8 mouse cellular contexts compared by ENCODE assay signal in the genomic region with DNA sequence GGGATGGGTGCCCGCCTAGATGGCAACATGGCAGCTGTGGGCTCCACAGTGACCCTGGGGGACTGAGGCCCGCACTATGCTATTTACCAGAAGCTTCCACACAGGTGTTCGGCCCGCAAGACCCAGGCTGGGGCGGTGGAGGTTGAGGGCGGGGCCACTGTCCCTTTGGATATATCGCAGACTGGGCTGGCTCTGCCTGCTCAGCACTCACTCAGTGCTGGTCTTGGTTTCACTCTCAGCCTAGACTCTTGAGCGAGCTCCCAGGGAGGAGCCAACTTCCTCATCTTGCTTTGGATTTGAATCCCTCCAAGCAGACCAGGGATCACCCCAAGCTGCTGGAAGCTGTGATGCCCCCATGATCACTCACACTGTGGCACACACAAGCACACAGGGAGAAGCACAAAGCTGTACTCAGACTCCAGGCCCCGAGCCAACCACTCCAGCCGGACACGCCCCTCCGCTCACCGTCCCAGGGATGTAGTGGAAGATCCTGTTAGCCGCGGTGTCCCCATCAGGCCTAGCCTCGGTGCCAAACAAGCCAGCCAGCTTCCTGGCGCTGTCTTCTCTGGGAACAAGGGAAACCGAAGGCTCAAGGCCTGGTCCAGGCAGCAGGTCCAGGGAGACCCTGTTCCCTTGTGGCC. TPM values are rescaled to one million over a fixed set of nuclear protein-coding genes. Genes with fewer than 3 reads are reported as not detected.
DNase-seq lines count a peak whose midpoint lies in the region; ATAC-seq and TF ChIP-seq lines count a peak whose summit lies in the region.

No protein-coding gene starts in this region.

- H3K4me1 ChIP-seq in heart, embryonic 15.5 days (replicated peaks) = peaks cover 11% of the 10 kb centered on the region
- H3K4me1 ChIP-seq in liver, embryonic 12.5 days = peaks cover 23% of the 10 kb centered on the region
- peaks cover 4% of the 10 kb centered on the region for H3K4me1 ChIP-seq in stomach, postnatal 0 days (replicated peaks; ENCODE audit: control insufficient read depth, insufficient read depth)

- DNase-seq in cerebellum, postnatal 10 days = peak; percentile 49 to 64
- DNase-seq in cerebellum, postnatal 4 days (ENCODE audit: low spot score in 2 of 2) = no peak
- peak; percentile 40 for DNase-seq in R1 (ENCODE audit: low read depth, low spot score)
- peak; percentile 57 for DNase-seq in stomach, postnatal 0 days (ENCODE audit: low spot score)
- no peak for DNase-seq in right cerebral cortex, postnatal 10 days (ENCODE audit: low spot score in 2 of 2)
- DNase-seq in thymus, adult 18-20 months = no peak

- H3K9ac ChIP-seq in heart, embryonic 15.5 days = peak overlapping the region; percentile 41; the same call in 1 of the 2 replicates
- H3K9ac ChIP-seq in liver, embryonic 12.5 days = 0 out of 2 replicates have a peak overlapping the region, but pooled peaks have one; percentile 2
- H3K9ac ChIP-seq in stomach, postnatal 0 days (ENCODE audit: low read length) = peak overlapping the region; percentile 53

- H3K36me3 ChIP-seq in heart, embryonic 15.5 days = peaks cover 43% of the 10 kb centered on the region
- peaks cover 38% of the 10 kb centered on the region for H3K36me3 ChIP-seq in liver, embryonic 12.5 days
- H3K36me3 ChIP-seq in stomach, postnatal 0 days (ENCODE audit: control insufficient read depth, insufficient read depth, low read length) = peaks cover 11% of the 10 kb centered on the region

- 39% methylated on average over 18 of the region's 18 CpGs for WGBS in heart, embryonic 15.5 days
- 60% methylated on average over 18 of the region's 18 CpGs for WGBS in liver, embryonic 12.5 days (ENCODE audit: insufficient replicate concordance)
- WGBS in stomach, postnatal 0 days = 26% methylated on average over 18 of the region's 18 CpGs

- ATAC-seq in heart, embryonic 15.5 days (replicated peaks; ENCODE audit: insufficient number of reproducible peaks, insufficient read depth, low FRiP score, low read depth) = 0 out of 2 replicates have a peak, but pooled peaks have one; percentile 21
- peak; percentile 15; the same call in 1 of the 2 replicates for ATAC-seq in liver, embryonic 12.5 days
- peak; percentile 43 for ATAC-seq in stomach, postnatal 0 days (ENCODE audit: low FRiP score, low TSS enrichment)

- H3K9me3 ChIP-seq in heart, embryonic 15.5 days (replicated peaks) = no peaks in the 10 kb centered on the region
- no peaks in the 10 kb centered on the region for H3K9me3 ChIP-seq in liver, embryonic 12.5 days (replicated peaks)
- no peaks in the 10 kb centered on the region for H3K9me3 ChIP-seq in stomach, postnatal 0 days (ENCODE audit: control insufficient read depth, low read length)

- TF ChIP-seq CTCF in stomach, postnatal 0 days (IDR thresholded peaks at IDR 0.05; ENCODE audit: low read depth) = no peak

- H3K27ac ChIP-seq in heart, embryonic 15.5 days = no peak overlapping the region
- H3K27ac ChIP-seq in liver, embryonic 12.5 days = no peak overlapping the region
- peak overlapping the region; percentile 81 for H3K27ac ChIP-seq in stomach, postnatal 0 days (replicated peaks)

- H3K4me3 ChIP-seq in heart, embryonic 15.5 days = peak overlapping the region; percentile 13; the same call in 1 of the 2 replicates
- H3K4me3 ChIP-seq in liver, embryonic 12.5 days = no peak overlapping the region
- H3K4me3 ChIP-seq in stomach, postnatal 0 days (ENCODE audit: low read depth, low read length) = peak overlapping the region; percentile 36

- no peaks in the 10 kb centered on the region for H3K27me3 ChIP-seq in heart, embryonic 15.5 days
- H3K27me3 ChIP-seq in liver, embryonic 12.5 days (replicated peaks) = 0 out of 2 replicates have a peak, but pooled peaks cover 10% of the 10 kb centered on the region
- H3K27me3 ChIP-seq in stomach, postnatal 0 days (ENCODE audit: control insufficient read depth, insufficient read depth, low read length) = no peaks in the 10 kb centered on the region

- peak overlapping the region; percentile 40 for H3K4me2 ChIP-seq in heart, embryonic 15.5 days
- peak overlapping the region; percentile 24 for H3K4me2 ChIP-seq in liver, embryonic 12.5 days
- peak overlapping the region; percentile 51 for H3K4me2 ChIP-seq in stomach, postnatal 0 days (replicated peaks; ENCODE audit: low read depth)

- TF ChIP-seq EP300 in stomach, postnatal 0 days (optimal IDR thresholded peaks at IDR 0.05) = no peak

RNA-seq across cellular contexts. Expression of gene Plekhn1, which starts 6.8 kb away (rescaled TPM):
- 11.6 and 17.5 TPM in 2 replicates for polyA plus RNA-seq in heart, embryonic 15.5 days (2015; fragmentation: Nextera tagmentation; extraction: Ambion mirVana)
- polyA plus RNA-seq in liver, embryonic 12.5 days (2016; fragmentation: Nextera tagmentation; extraction: Ambion mirVana) = 7.2 TPM in 2 replicates
- 34.0 and 41.9 TPM in 2 replicates for polyA plus RNA-seq in stomach, postnatal 0 days (2015; fragmentation: Nextera tagmentation; extraction: Ambion mirVana)

RNA-seq across cellular contexts. Expression of gene Noc2l, which starts 7.9 kb away (rescaled TPM):
- 29.1 and 46.4 TPM in 2 replicates for polyA plus RNA-seq in heart, embryonic 15.5 days (2015; fragmentation: Nextera tagmentation; extraction: Ambion mirVana)
- 125 and 130 TPM in 2 replicates for polyA plus RNA-seq in liver, embryonic 12.5 days (2016; fragmentation: Nextera tagmentation; extraction: Ambion mirVana)
- 30.2 and 30.6 TPM in 2 replicates for polyA plus RNA-seq in stomach, postnatal 0 days (2015; fragmentation: Nextera tagmentation; extraction: Ambion mirVana)

RNA-seq across cellular contexts. Expression of gene Perm1, which starts 12.2 kb away (rescaled TPM):
- polyA plus RNA-seq in heart, embryonic 15.5 days (2015; fragmentation: Nextera tagmentation; extraction: Ambion mirVana) = 9.7 and 10.8 TPM in 2 replicates
- polyA plus RNA-seq in liver, embryonic 12.5 days (2016; fragmentation: Nextera tagmentation; extraction: Ambion mirVana) = 0.12 TPM in 2 replicates
- polyA plus RNA-seq in stomach, postnatal 0 days (2015; fragmentation: Nextera tagmentation; extraction: Ambion mirVana) = 4.0 and 4.6 TPM in 2 replicates

RNA-seq across cellular contexts. Expression of gene AW011738, which starts 24.8 kb away (rescaled TPM):
- 3.0 and 5.0 TPM in 2 replicates for polyA plus RNA-seq in heart, embryonic 15.5 days (2015; fragmentation: Nextera tagmentation; extraction: Ambion mirVana)
- 1.3 and 1.4 TPM in 2 replicates for polyA plus RNA-seq in liver, embryonic 12.5 days (2016; fragmentation: Nextera tagmentation; extraction: Ambion mirVana)
- 1.2 and 1.6 TPM in 2 replicates for polyA plus RNA-seq in stomach, postnatal 0 days (2015; fragmentation: Nextera tagmentation; extraction: Ambion mirVana)

RNA-seq across cellular contexts. Expression of gene Isg15, which starts 27.3 kb away (rescaled TPM):
- polyA plus RNA-seq in heart, embryonic 15.5 days (2015; fragmentation: Nextera tagmentation; extraction: Ambion mirVana) = 2.7 and 8.7 TPM in 2 replicates
- polyA plus RNA-seq in liver, embryonic 12.5 days (2016; fragmentation: Nextera tagmentation; extraction: Ambion mirVana) = 2.6 and 3.2 TPM in 2 replicates
- polyA plus RNA-seq in stomach, postnatal 0 days (2015; fragmentation: Nextera tagmentation; extraction: Ambion mirVana) = 3.1 and 4.1 TPM in 2 replicates

Comparison
In these comparisons a context has a peak if more than half of its experiments do, and no peak if none do; other contexts are left out.
1. DNase-seq: peak in cerebellum, postnatal 10 days (2 of 2), R1 (single experiment) and stomach, postnatal 0 days (single experiment); none in cerebellum, postnatal 4 days (0 of 2), right cerebral cortex, postnatal 10 days (0 of 2) and thymus, adult 18-20 months (0 of 2).
2. H3K9ac ChIP-seq: peak in every context shown above with its lines; median percentile 53 in stomach, postnatal 0 days; 41 in heart, embryonic 15.5 days; 2 in liver, embryonic 12.5 days.
3. Peak in every context shown above with its lines, with median percentiles within 50 percentile points of each other: ATAC-seq and H3K4me2 ChIP-seq.